Mouse (Mus musculus): ENCODE measurements around the gene Shank2.
A peak's percentile ranks its signal among the peaks of the same experiment; 100 is the strongest.

Gene Shank2

GRCm38 (mm10) chr7:144105952-144106351, 104.2 kb downstream of the Shank2 start:
- DNase-seq (ENCODE audit: inconsistent ontology term) = no peak

GRCm38 (mm10) chr7:144106352-144107011, 104.8 kb downstream of the Shank2 start:
- DNase-seq (ENCODE audit: inconsistent ontology term) = no peak

- no peak for DNase-seq (ENCODE audit: inconsistent ontology term)
These were observed 106.4 kb downstream of the Shank2 start for GRCm38 (mm10) chr7:144108141-144108540.

- DNase-seq (ENCODE audit: inconsistent ontology term) = no peak
These were observed 109.4 kb downstream of the Shank2 start for GRCm38 (mm10) chr7:144111026-144111604.

- peak; percentile 69 for DNase-seq (ENCODE audit: inconsistent ontology term)
These were observed 110.3 kb downstream of the Shank2 start for GRCm38 (mm10) chr7:144111981-144112380.

- no peak for DNase-seq (ENCODE audit: inconsistent ontology term)
These were observed 112.5 kb downstream of the Shank2 start for GRCm38 (mm10) chr7:144114230-144114629.

GRCm38 (mm10) chr7:144119562-144119961, 117.8 kb downstream of the Shank2 start:
- DNase-seq (ENCODE audit: inconsistent ontology term) = no peak

GRCm38 (mm10) chr7:144132699-144133387, 131.1 kb downstream of the Shank2 start:
- DNase-seq (ENCODE audit: inconsistent ontology term) = no peak

- no peak for DNase-seq (ENCODE audit: inconsistent ontology term)
These were observed 131.8 kb downstream of the Shank2 start for GRCm38 (mm10) chr7:144133388-144133998.

- no peak for DNase-seq (ENCODE audit: inconsistent ontology term)
These were observed 133.0 kb downstream of the Shank2 start for GRCm38 (mm10) chr7:144134699-144135098.

GRCm38 (mm10) chr7:144137827-144138226, 136.1 kb downstream of the Shank2 start:
- DNase-seq (ENCODE audit: inconsistent ontology term) = no peak

GRCm38 (mm10) chr7:144138476-144138875, 136.7 kb downstream of the Shank2 start:
- peak; percentile 21 for DNase-seq (ENCODE audit: inconsistent ontology term)

GRCm38 (mm10) chr7:144139691-144140090, 138.0 kb downstream of the Shank2 start:
- no peak for DNase-seq (ENCODE audit: inconsistent ontology term)

GRCm38 (mm10) chr7:144140470-144140869, 138.7 kb downstream of the Shank2 start:
- peak; percentile 9 for DNase-seq (ENCODE audit: inconsistent ontology term)

- peak; percentile 45 for DNase-seq (ENCODE audit: inconsistent ontology term)
These were observed 140.3 kb downstream of the Shank2 start for GRCm38 (mm10) chr7:144142036-144142435.

GRCm38 (mm10) chr7:144143941-144144340, 142.2 kb downstream of the Shank2 start:
- DNase-seq (ENCODE audit: inconsistent ontology term) = no peak

GRCm38 (mm10) chr7:144148111-144148510, 146.4 kb downstream of the Shank2 start:
- DNase-seq (ENCODE audit: inconsistent ontology term) = no peak

GRCm38 (mm10) chr7:144153124-144153523, 151.4 kb downstream of the Shank2 start:
- no peak for DNase-seq (ENCODE audit: inconsistent ontology term)

- DNase-seq (ENCODE audit: inconsistent ontology term) = no peak
These were observed 152.0 kb downstream of the Shank2 start for GRCm38 (mm10) chr7:144153682-144154081.

GRCm38 (mm10) chr7:144157936-144158335, 156.2 kb downstream of the Shank2 start:
- no peak for DNase-seq (ENCODE audit: inconsistent ontology term)

- no peak for DNase-seq (ENCODE audit: inconsistent ontology term)
These were observed 157.8 kb downstream of the Shank2 start for GRCm38 (mm10) chr7:144159556-144159955.

GRCm38 (mm10) chr7:144160066-144160465, 158.3 kb downstream of the Shank2 start:
- peak; percentile 19 for DNase-seq (ENCODE audit: inconsistent ontology term)
